Mouse (Mus musculus) small intestine, adult 2 months (tissue): ENCODE results near the gene Rapgef1. TPM values are rescaled to one million over a fixed set of nuclear protein-coding genes. Genes with fewer than 3 reads are reported as not detected.
A peak's percentile ranks its signal among the peaks of the same experiment; 100 is the strongest.

Experiments
- H3K27ac ChIP-seq: fragments of 200-500 bp; 2 replicates; pipeline ENCODE4 v1.5.1; 2012; ENCODE audit warnings: low read depth, low read length, control low read depth, inconsistent platforms; ENCODE audit not compliant: insufficient read depth
- H3K27me3 ChIP-seq: fragments of 200-500 bp; 2 replicates; pipeline ENCODE4 v1.6.1; 2012; ENCODE audit warnings: mild to moderate bottlenecking, moderate library complexity, low read length, inconsistent platforms; ENCODE audit not compliant: control insufficient read depth, insufficient read depth
- H3K36me3 ChIP-seq: fragments of 200-500 bp; 2 replicates; pipeline ENCODE4 v1.6.1; 2012; ENCODE audit warnings: mild to moderate bottlenecking, low read length, control low read depth, inconsistent platforms; ENCODE audit not compliant: control insufficient read depth, insufficient read depth
- H3K4me1 ChIP-seq: fragments of 200-500 bp; 2 replicates; pipeline ENCODE4 v1.6.1; 2012; ENCODE audit warnings: low read length, inconsistent platforms, mixed read lengths; ENCODE audit not compliant: control insufficient read depth, insufficient read depth, insufficient read length
- H3K4me3 ChIP-seq: fragments of 200-500 bp; 2 replicates; pipeline ENCODE4 v1.5.1; 2012; ENCODE audit warnings: low read depth, mild to moderate bottlenecking, control low read depth, inconsistent platforms, low read length, moderate library complexity
- CTCF ChIP-seq: fragments of 200-500 bp; IDR thresholded peaks from 2 replicates; pipeline ENCODE4 v1.5.1; 2012; ENCODE audit warnings: low read depth, mild to moderate bottlenecking, control low read depth, inconsistent platforms, low read length, moderate library complexity, mixed read lengths; ENCODE audit not compliant: insufficient replicate concordance, insufficient read length; ENCODE audit errors: extremely low read depth
- POLR2A ChIP-seq: fragments of 200-500 bp; IDR thresholded peaks from 2 replicates; pipeline ENCODE4 v1.6.1; 2012; ENCODE audit warnings: low read depth, mild to moderate bottlenecking, control low read depth, inconsistent platforms, low read length, moderate library complexity
- WGBS: fragments of 180-500 bp; shearing (Covaris S2); methylation state at CpG from one replicate; pipeline ENCODE4 v1.1.7; 2018; 5-methylcytosine and 5-hydroxymethylcytosine counted together
- polyA plus RNA-seq: library from polyadenylated mRNA; depleted of rRNA; stranded (reverse); fragments of >200 nt; gene quantifications from 2 replicates; pipeline ENCODE4 v1.2.3, GENCODE M21; 2012

Gene Rapgef1
- polyA plus RNA-seq, 1 experiment: 25.1 TPM

DNA sequence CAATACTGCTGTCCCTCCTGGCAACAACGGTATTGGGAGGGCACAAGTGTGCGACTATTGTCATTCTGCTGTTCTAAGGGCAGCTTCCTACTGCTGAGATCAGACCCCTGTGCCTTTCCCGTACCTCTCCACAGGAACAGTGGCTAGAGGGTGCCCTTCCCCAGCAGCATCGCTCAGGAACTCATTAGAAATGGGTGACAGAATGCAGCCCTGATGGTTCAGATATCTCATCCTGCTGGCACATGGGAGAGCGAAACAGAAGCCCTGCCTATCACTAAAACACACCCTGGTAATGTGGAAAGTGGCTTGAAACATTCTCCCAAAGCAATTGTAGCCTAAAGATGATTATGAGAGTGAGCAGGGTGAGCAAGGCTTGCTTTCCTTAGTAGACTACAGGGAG, 15.0 kb downstream of the Rapgef1 start:
- Histone ChIP-seq H3K27ac (no peak overlapping the region), H3K27me3 (no peaks in the 10 kb centered on the region), H3K4me1 (peaks cover 24% of the 10 kb centered on the region), H3K4me3 (no peak overlapping the region), H3K36me3 (no peaks in the 10 kb centered on the region)
- TF ChIP-seq POLR2A (no peak), CTCF (no peak)
- WGBS: 85% methylated on average over 5 of the region's 5 CpGs

- Histone ChIP-seq H3K4me1 (peaks cover 29% of the 10 kb centered on the region), H3K4me3 (no peak overlapping the region), H3K27ac (no peak overlapping the region), H3K36me3 (no peaks in the 10 kb centered on the region), H3K27me3 (no peaks in the 10 kb centered on the region)
- 88% methylated on average over 5 of the region's 5 CpGs for WGBS
- no peak for TF ChIP-seq CTCF
- no peak for TF ChIP-seq POLR2A
These were observed 16.5 kb downstream of the Rapgef1 start for GRCm38 (mm10) chr2:29635966-29636507.

GRCm38 (mm10) chr2:29637528-29637927, 18.0 kb downstream of the Rapgef1 start:
- TF ChIP-seq POLR2A (no peak), CTCF (no peak)
- no peaks in the 10 kb centered on the region for H3K27me3 ChIP-seq
- H3K27ac ChIP-seq: no peak overlapping the region
- no peaks in the 10 kb centered on the region for H3K36me3 ChIP-seq
- H3K4me3 ChIP-seq: no peak overlapping the region
- H3K4me1 ChIP-seq: peaks cover 25% of the 10 kb centered on the region

DNA sequence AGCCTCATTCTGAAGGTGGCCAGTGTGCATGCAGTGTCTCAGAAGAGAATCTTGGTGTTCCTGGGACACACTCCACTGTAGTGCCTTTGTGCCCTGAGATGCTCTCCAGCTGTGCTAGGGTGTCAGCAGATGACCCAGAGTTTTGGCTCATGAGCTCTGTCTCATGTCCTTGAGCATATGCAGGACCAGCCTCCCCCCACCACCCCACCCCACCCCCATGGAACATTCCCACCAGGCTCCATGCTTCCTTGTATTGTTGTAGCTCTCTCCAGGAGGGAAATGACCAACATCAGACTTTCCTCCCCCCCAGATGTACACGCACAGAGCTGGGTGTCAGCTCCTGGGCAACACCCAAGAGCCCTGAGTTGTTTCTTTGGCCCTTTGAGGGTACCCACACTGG, 19.9 kb downstream of the Rapgef1 start:
- TF ChIP-seq POLR2A: no peak
- no peak for TF ChIP-seq CTCF
- 73% methylated on average over 1 of the region's 1 CpGs for WGBS
- H3K27ac ChIP-seq: peak overlapping the region; percentile 26

DNA sequence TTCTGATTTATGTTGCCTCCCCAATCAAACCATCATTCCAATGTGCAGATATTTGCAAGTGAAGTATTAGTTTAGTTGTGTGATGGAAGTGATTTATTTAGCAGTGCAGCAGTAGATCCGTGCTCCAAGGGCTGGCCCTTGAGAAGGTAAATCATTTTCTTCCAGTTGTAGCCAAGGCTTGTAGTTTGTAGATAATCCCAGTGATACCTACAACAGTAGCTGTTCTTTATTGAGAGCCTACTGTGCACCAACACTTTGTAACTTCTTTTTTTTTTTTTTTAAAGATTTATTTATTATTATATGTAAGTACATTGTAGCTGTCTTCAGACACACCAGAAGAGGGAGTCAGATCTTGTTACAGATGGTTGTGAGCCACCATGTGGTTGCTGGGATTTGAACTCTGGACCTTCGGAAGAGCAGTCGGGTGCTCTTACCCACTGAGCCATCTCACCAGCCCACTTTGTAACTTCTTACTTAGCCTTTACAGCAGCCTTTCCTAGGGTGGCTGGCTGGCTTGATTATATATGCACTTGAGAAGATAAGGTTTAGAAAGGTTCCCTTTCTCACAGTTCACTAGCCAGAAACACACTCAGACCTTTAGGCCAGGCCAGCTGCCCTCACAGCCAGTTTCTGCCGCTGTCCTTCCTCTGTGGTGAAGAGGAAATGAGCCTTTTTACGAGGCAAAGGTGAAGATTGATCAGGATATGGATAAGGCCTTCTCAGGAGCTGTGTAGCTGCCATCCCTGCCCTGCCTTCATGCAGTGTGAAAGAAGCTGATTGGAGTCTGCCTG, 20.6 kb downstream of the Rapgef1 start:
- H3K36me3 ChIP-seq: no peaks in the 10 kb centered on the region
- peaks cover 15% of the 10 kb centered on the region for H3K4me1 ChIP-seq
- no peaks in the 10 kb centered on the region for H3K27me3 ChIP-seq
- H3K4me3 ChIP-seq: no peak overlapping the region
- peak overlapping the region; percentile 44; the same call in 1 of the 2 replicates for H3K27ac ChIP-seq
- TF ChIP-seq CTCF (no peak), POLR2A (no peak)
- WGBS: 62% methylated on average over 5 of the region's 5 CpGs

More for the DNA sequence above, 19.9 kb downstream of the Rapgef1 start:
- Histone ChIP-seq H3K36me3 (no peaks in the 10 kb centered on the region), H3K4me3 (no peak overlapping the region), H3K4me1 (peaks cover 15% of the 10 kb centered on the region), H3K27me3 (no peaks in the 10 kb centered on the region)

DNA sequence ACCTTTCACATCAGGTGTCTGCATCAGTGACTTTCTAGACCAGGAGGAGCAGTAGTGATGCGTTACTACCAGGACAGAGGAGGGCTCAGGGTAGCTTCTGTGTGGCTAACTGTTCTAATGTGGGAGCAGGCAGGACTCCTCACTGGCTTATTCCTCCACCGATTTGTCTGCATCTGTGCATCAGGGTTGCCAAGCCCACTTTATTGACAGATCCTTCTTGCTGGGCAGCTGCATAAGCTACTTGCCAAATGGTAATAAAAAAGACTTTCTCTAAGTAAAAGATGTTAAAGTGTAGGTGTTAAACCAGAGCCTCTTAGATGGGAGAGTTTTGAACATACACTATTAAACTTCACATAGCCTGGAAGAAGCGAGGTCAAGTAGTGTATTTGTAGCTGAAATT, 22.2 kb downstream of the Rapgef1 start:
- Histone ChIP-seq H3K36me3 (no peaks in the 10 kb centered on the region), H3K4me1 (peaks cover 20% of the 10 kb centered on the region), H3K27me3 (no peaks in the 10 kb centered on the region), H3K4me3 (no peak overlapping the region), H3K27ac (no peak overlapping the region)
- TF ChIP-seq POLR2A (no peak), CTCF (no peak)
- WGBS: 85% methylated on average over 3 of the region's 3 CpGs

- peak overlapping the region; percentile 14; the same call in 1 of the 2 replicates for H3K4me3 ChIP-seq
- no peaks in the 10 kb centered on the region for H3K27me3 ChIP-seq
- TF ChIP-seq POLR2A (no peak), CTCF (no peak)
- 0 out of 2 replicates have a peak overlapping the region, but pooled peaks have one; percentile 10 for H3K27ac ChIP-seq
- WGBS: 90% methylated on average over 4 of the region's 4 CpGs
- H3K36me3 ChIP-seq: no peaks in the 10 kb centered on the region
- peaks cover 15% of the 10 kb centered on the region; the same call in 1 of the 2 replicates for H3K4me1 ChIP-seq
These were observed 23.9 kb downstream of the Rapgef1 start for GRCm38 (mm10) chr2:29643418-29643817.

GRCm38 (mm10) chr2:29645071-29645628, 25.6 kb downstream of the Rapgef1 start:
- H3K4me1 ChIP-seq: peaks cover 15% of the 10 kb centered on the region; the same call in 1 of the 2 replicates
- H3K27ac ChIP-seq: no peak overlapping the region
- no peaks in the 10 kb centered on the region for H3K36me3 ChIP-seq
- TF ChIP-seq POLR2A (no peak), CTCF (no peak)
- WGBS: 69% methylated on average over 4 of the region's 4 CpGs
- H3K4me3 ChIP-seq: no peak overlapping the region
- no peaks in the 10 kb centered on the region for H3K27me3 ChIP-seq
